Mouse (Mus musculus) fat pad, adult 2 months (tissue): ENCODE data around the gene Tjp1.

Experiments used
- DNase-seq: peaks from one replicate; pipeline ENCODE4 v3.0.0-alpha.2; 2011; ENCODE audit warnings: low read depth, low spot score; ENCODE audit errors: extremely low read depth

Tjp1 gene

GRCm38 (mm10) chr7:65275761-65276160 is 251.8 kb downstream of the Tjp1 start:
- no peak for DNase-seq

- no peak for DNase-seq
Observed at GRCm38 (mm10) chr7:65274216-65274615, 253.4 kb downstream of the Tjp1 start.

GRCm38 (mm10) chr7:65249656-65250055 is 277.9 kb downstream of the Tjp1 start:
- no peak for DNase-seq
